Mouse (Mus musculus) MEL (cell line): ENCODE results near the gene Pef1. TPM values are rescaled to one million over a fixed set of nuclear protein-coding genes. Genes with fewer than 3 reads are reported as not detected.

Experiments used
- DNase-seq: peaks from one replicate; pipeline ENCODE4 v3.0.0; 2011; ENCODE audit warnings: low read depth, low spot score
- H3K27ac ChIP-seq: 2 replicates; pipeline ENCODE4 v1.5.1; 2012; ENCODE audit warnings: low read depth, mild to moderate bottlenecking, control low read depth, low read length, moderate library complexity; ENCODE audit not compliant: control insufficient read depth
- H3K27me3 ChIP-seq, 2 experiments: fragments of 150-350 bp in 1 of 2; sonication (generic) in 1 of 2; 2 replicates each; pipeline ENCODE4 v1.6.1; 2012; ENCODE audit warnings: low read length in 2 of 2, mild to moderate bottlenecking in 2 of 2, improper control_type of control experiment in 1 of 2, moderate library complexity in 1 of 2; ENCODE audit not compliant: insufficient read depth in 2 of 2, control insufficient read depth in 1 of 2
- H3K36me3 ChIP-seq, 2 experiments: 2 replicates each; pipeline ENCODE4 v1.6.1; 2012 to 2014; ENCODE audit warnings: low read length in 2 of 2, improper control_type of control experiment in 1 of 2, inconsistent platforms in 1 of 2, mild to moderate bottlenecking in 1 of 2; ENCODE audit not compliant: insufficient read depth in 2 of 2, control insufficient read depth in 1 of 2
- H3K4me1 ChIP-seq, 2 experiments: fragments of 150-350 bp in 1 of 2; sonication (generic) in 1 of 2; 2 replicates each; pipeline ENCODE4 v1.6.1; 2012; ENCODE audit warnings: low read length in 2 of 2, improper control_type of control experiment in 1 of 2, mild to moderate bottlenecking in 1 of 2; ENCODE audit not compliant: insufficient read depth in 2 of 2, control insufficient read depth in 1 of 2
- H3K4me3 ChIP-seq, 2 experiments: fragments of 150-350 bp in 1 of 2; sonication (generic) in 1 of 2; 2 replicates each; pipeline ENCODE4 v1.5.1; 2012; ENCODE audit warnings: low read depth in 2 of 2, low read length in 2 of 2, mild to moderate bottlenecking in 2 of 2, moderate library complexity in 2 of 2, control low read depth in 1 of 2, improper control_type of control experiment in 1 of 2; ENCODE audit not compliant: control insufficient read depth in 1 of 2, insufficient read depth in 1 of 2
- H3K79me2 ChIP-seq: 2 replicates; pipeline ENCODE4 v1.6.1; 2012; ENCODE audit warnings: mild to moderate bottlenecking, low read length, moderate library complexity; ENCODE audit not compliant: control insufficient read depth, poor library complexity, insufficient read depth
- H3K9ac ChIP-seq: 2 replicates; pipeline ENCODE4 v1.6.1; 2012; ENCODE audit warnings: low read depth, mild to moderate bottlenecking, control low read depth, low read length, moderate library complexity; ENCODE audit not compliant: control insufficient read depth, poor library complexity, severe bottlenecking
- H3K9me3 ChIP-seq: fragments of 150-350 bp; sonication (generic); replicated peaks from 2 replicates; pipeline ENCODE4 v1.6.1; 2012; ENCODE audit warnings: mild to moderate bottlenecking, low read length, improper control_type of control experiment, moderate library complexity; ENCODE audit not compliant: insufficient read depth
- CHD1 ChIP-seq: IDR thresholded peaks from 2 replicates; pipeline ENCODE4 v1.6.1; 2012; ENCODE audit warnings: low read depth, mild to moderate bottlenecking, inconsistent platforms, low read length, improper control_type of control experiment
- CTCF ChIP-seq, 3 experiments: IDR thresholded peaks in 2 of 3; conservative IDR thresholded peaks in 1 of 3; 2 replicates each; pipeline ENCODE4 v1.5.1; 2011 to 2012; ENCODE audit warnings: low read length in 3 of 3, low read depth in 2 of 3, mild to moderate bottlenecking in 2 of 3, improper control_type of control experiment in 1 of 3, inconsistent platforms in 1 of 3, mixed read lengths in 1 of 3, moderate library complexity in 1 of 3; ENCODE audit not compliant: control insufficient read depth in 1 of 3, insufficient read depth in 1 of 3, poor library complexity in 1 of 3, severe bottlenecking in 1 of 3
- GATA1 ChIP-seq: IDR thresholded peaks from 2 replicates; pipeline ENCODE4 v1.6.1; 2011; ENCODE audit warnings: low read depth, low read length, improper control_type of control experiment
- KAT2A ChIP-seq: conservative IDR thresholded peaks from 2 replicates; pipeline ENCODE4 v1.6.1; 2012; ENCODE audit warnings: low read depth, low read length, improper control_type of control experiment, inconsistent platforms
- MAFK ChIP-seq: IDR thresholded peaks from 2 replicates; pipeline ENCODE4 v1.6.1; 2011; ENCODE audit warnings: low read depth, mild to moderate bottlenecking, low read length, improper control_type of control experiment, borderline replicate concordance
- MAX ChIP-seq: IDR thresholded peaks from 2 replicates; pipeline ENCODE4 v1.6.1; 2011; ENCODE audit warnings: low read length, improper control_type of control experiment
- MEF2A ChIP-seq: IDR thresholded peaks from 2 replicates; pipeline ENCODE4 v1.6.1; 2014; ENCODE audit warnings: low read depth, mild to moderate bottlenecking, inconsistent platforms, low read length, improper control_type of control experiment; ENCODE audit not compliant: poor library complexity, insufficient replicate concordance, severe bottlenecking; ENCODE audit errors: extremely low read depth
- MXI1 ChIP-seq: IDR thresholded peaks from 2 replicates; pipeline ENCODE4 v1.6.1; 2011; ENCODE audit warnings: mild to moderate bottlenecking, low read depth, low read length, improper control_type of control experiment
- MYB ChIP-seq: IDR thresholded peaks from 2 replicates; pipeline ENCODE4 v1.6.1; 2011; ENCODE audit warnings: mild to moderate bottlenecking, low read depth, low read length, improper control_type of control experiment
- MYC ChIP-seq: IDR thresholded peaks from 2 replicates; pipeline ENCODE4 v1.6.1; 2011; ENCODE audit warnings: low read depth, mild to moderate bottlenecking, low read length, improper control_type of control experiment, moderate library complexity
- NRF1 ChIP-seq: IDR thresholded peaks from 2 replicates; pipeline ENCODE4 v1.6.1; 2014; ENCODE audit warnings: low read depth, mild to moderate bottlenecking, inconsistent platforms, low read length, improper control_type of control experiment, moderate library complexity; ENCODE audit not compliant: poor library complexity, insufficient read depth, severe bottlenecking
- POLR2AphosphoS5 ChIP-seq: IDR thresholded peaks from 2 replicates; pipeline ENCODE4 v1.6.1; 2012; ENCODE audit warnings: low read depth, borderline replicate concordance, mild to moderate bottlenecking, inconsistent platforms, low read length, moderate library complexity, mixed read lengths
- RAD21 ChIP-seq: IDR thresholded peaks from 2 replicates; pipeline ENCODE4 v1.6.1; 2011; ENCODE audit warnings: mild to moderate bottlenecking, low read depth, low read length, improper control_type of control experiment
- RCOR1 ChIP-seq: IDR thresholded peaks from 2 replicates; pipeline ENCODE4 v1.6.1; 2012; ENCODE audit warnings: low read depth, mild to moderate bottlenecking, inconsistent platforms, low read length, improper control_type of control experiment
- TAL1 ChIP-seq: IDR thresholded peaks from 2 replicates; pipeline ENCODE4 v1.6.1; 2012; ENCODE audit warnings: mild to moderate bottlenecking, inconsistent platforms, low read length, moderate library complexity, mixed read lengths
- TBP ChIP-seq: IDR thresholded peaks from 2 replicates; pipeline ENCODE4 v1.8.0; 2011; ENCODE audit warnings: low read depth, low read length, improper control_type of control experiment
- UBTF ChIP-seq: IDR thresholded peaks from 2 replicates; pipeline ENCODE4 v1.6.1; 2012; ENCODE audit warnings: low read depth, mild to moderate bottlenecking, inconsistent platforms, low read length, improper control_type of control experiment, moderate library complexity, borderline replicate concordance; ENCODE audit not compliant: insufficient read depth
- ZC3H11A ChIP-seq: IDR thresholded peaks from 2 replicates; pipeline ENCODE4 v1.6.1; 2012; ENCODE audit warnings: low read depth, mild to moderate bottlenecking, inconsistent platforms, low read length, improper control_type of control experiment
- ZNF384 ChIP-seq: IDR thresholded peaks from 2 replicates; pipeline ENCODE4 v1.6.1; 2012; ENCODE audit warnings: low read depth, mild to moderate bottlenecking, inconsistent platforms, low read length, improper control_type of control experiment
- polyA plus RNA-seq, 2 experiments: library from polyadenylated mRNA; stranded (reverse) in 1 of 2; unstranded in 1 of 2; fragments of >175 nt in 1 of 2; fragments of >200 nt in 1 of 2; gene quantifications; 2 replicates each; pipeline versions ENCODE4 v1.2.1 to v1.2.4; 2012; ENCODE audit warnings: low replicate concordance in 2 of 2, low read depth in 1 of 2; ENCODE audit not compliant: insufficient read length in 2 of 2, insufficient read depth in 1 of 2, missing spikeins in 1 of 2
- total RNA-seq: library from RNA; depleted of rRNA; stranded (reverse); fragments of 300-350 nt; gene quantifications from 2 replicates; pipeline ENCODE4 v1.2.3, GENCODE M21; 2012

Gene Pef1
- total and polyA plus RNA-seq, 3 experiments = 27.3 to 49.8 TPM; not detected in 1

- TF ChIP-seq ZNF384 = no peak
- TF ChIP-seq CTCF (IDR thresholded peaks at IDR 0.05 in 2 of 3, conservative IDR thresholded peaks at IDR 0.05 in 1 of 3; ENCODE audit: control insufficient read depth in 1 of 3, insufficient read depth in 1 of 3, low read depth in 2 of 3, low read length in 3 of 3, poor library complexity in 1 of 3, severe bottlenecking in 1 of 3) = no peak
- TF ChIP-seq RAD21 = no peak
- no peak for TF ChIP-seq MAFK
- no peak for TF ChIP-seq UBTF
- no peak for TF ChIP-seq ZC3H11A
- no peak for TF ChIP-seq GATA1
- no peak for TF ChIP-seq MYB
- TF ChIP-seq RCOR1 = no peak
- TF ChIP-seq KAT2A = no peak
- no peak for TF ChIP-seq TAL1
- no peak for TF ChIP-seq POLR2AphosphoS5
- no peak for TF ChIP-seq MAX
- TF ChIP-seq MEF2A = no peak
- no peak for TF ChIP-seq MYC
- peaks cover 0 to 9% of the 10 kb centered on the region in 2 experiments; a peak in 2 of 4 replicates for H3K4me1 ChIP-seq
- H3K4me3 ChIP-seq = no peak overlapping the region
- no peak overlapping the region for H3K9ac ChIP-seq
- no peak for DNase-seq
- H3K9me3 ChIP-seq = no peaks in the 10 kb centered on the region
- peaks cover 0 to 4% of the 10 kb centered on the region in 2 experiments; a peak in 2 of 4 replicates for H3K36me3 ChIP-seq
- no peak overlapping the region for H3K27ac ChIP-seq
- no peaks in the 10 kb centered on the region for H3K79me2 ChIP-seq
- H3K27me3 ChIP-seq = no peaks in the 10 kb centered on the region; a peak in 1 of 4 replicates
Measured at GRCm38 (mm10) chr4:130164121-130164520, 61.8 kb downstream of the Pef1 start.

GRCm38 (mm10) chr4:130166061-130166460, 63.7 kb downstream of the Pef1 start:
- Histone ChIP-seq H3K4me1 (peaks cover 0 to 16% of the 10 kb centered on the region in 2 experiments; a peak in 2 of 4 replicates), H3K9ac (no peak overlapping the region), H3K4me3 (no peak overlapping the region), H3K79me2 (no peaks in the 10 kb centered on the region), H3K9me3 (no peaks in the 10 kb centered on the region), H3K36me3 (peaks cover 0 to 6% of the 10 kb centered on the region in 2 experiments; a peak in 2 of 4 replicates), H3K27ac (no peak overlapping the region), H3K27me3 (no peaks in the 10 kb centered on the region)
- no peak for TF ChIP-seq NRF1
- no peak for TF ChIP-seq MXI1
- TF ChIP-seq ZC3H11A = no peak
- no peak for TF ChIP-seq MYC
- no peak for TF ChIP-seq RCOR1
- no peak for TF ChIP-seq MAX
- no peak for TF ChIP-seq TBP
- no peak for TF ChIP-seq KAT2A
- TF ChIP-seq RAD21 = no peak
- no peak for TF ChIP-seq GATA1
- TF ChIP-seq CHD1 = no peak
- DNase-seq = no peak
